Mouse (Mus musculus) hematopoietic stem cell, adult 5-6 weeks (primary cell): ENCODE data around the gene Ccdc138. TPM values are rescaled to one million over a fixed set of nuclear protein-coding genes. Genes with fewer than 3 reads are reported as not detected.
A peak's percentile ranks its signal among the peaks of the same experiment; 100 is the strongest.

ENCODE experiments used
- ATAC-seq, 2 experiments: fragments of 125-278 bp in 1 of 2; replicated peaks in 1 of 2; 2 replicates each; pipeline ENCODE4 v1.8.0; 2016 to 2017; ENCODE audit warnings: inconsistent platforms in 2 of 2, mild to moderate bottlenecking in 2 of 2, moderate number of reproducible peaks in 2 of 2, low read depth in 1 of 2, moderate TSS enrichment in 1 of 2; ENCODE audit not compliant: low FRiP score in 2 of 2, poor library complexity in 2 of 2, severe bottlenecking in 2 of 2, insufficient read depth in 1 of 2, low TSS enrichment in 1 of 2
- total RNA-seq: library from RNA; stranded (forward); fragments of 172-1452, 232-1000 nt; gene quantifications from 2 replicates; pipeline ENCODE4 v1.2.3, GENCODE M21; 2017

Ccdc138 gene
- total RNA-seq, 1 experiment from 2014 or later = 9.4 TPM

DNA sequence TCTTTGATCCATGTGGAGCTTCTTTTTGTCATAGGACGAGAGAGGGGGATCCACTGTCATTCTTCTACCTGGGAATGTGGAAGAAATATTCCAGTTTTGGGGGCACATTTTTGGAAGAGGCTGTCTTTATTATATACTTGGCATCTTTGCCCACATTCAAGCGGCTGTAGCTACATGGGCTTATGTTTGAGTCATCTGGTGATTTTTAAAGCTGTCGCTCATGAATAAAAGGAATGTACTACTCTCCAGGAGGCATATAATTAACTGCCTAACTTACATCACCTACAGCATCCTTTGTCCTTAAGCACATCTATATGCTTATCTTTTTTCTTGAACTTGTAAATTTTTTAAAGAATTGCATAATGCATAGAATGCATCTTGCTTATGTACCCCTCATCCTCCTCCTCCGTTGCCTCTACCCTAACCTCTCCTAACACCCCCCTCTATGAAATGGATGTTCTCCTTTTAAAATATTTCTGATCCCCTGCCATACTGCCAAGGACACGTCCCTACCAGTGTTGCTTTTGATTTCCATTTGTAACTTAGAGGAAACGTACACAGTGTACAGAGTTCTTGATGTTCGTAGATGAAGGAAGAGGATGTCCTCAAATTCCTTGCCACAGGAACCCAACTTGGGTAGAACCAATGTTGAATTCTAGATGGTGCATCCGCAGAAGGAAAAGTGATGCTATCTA, 57.1 kb downstream of the Ccdc138 start:
- no peak for ATAC-seq

DNA sequence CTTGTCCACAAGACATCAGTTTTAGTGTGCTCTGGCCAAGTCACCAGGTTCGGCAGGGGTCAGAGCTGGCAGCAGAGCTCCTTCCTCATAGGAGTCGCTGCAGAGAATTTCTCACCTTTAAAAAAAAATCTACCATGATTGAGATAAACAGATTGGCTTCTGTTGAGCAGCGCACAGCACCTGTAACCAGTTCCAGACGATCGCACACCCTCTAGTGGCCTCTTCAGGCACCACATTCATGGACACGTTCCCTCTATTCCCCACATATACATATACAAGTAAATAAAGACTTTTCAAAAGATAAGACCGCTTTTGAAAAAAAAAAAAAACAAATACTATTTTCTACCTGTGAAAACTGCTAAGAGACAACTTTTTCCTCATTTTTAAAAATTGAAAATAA, 61.4 kb downstream of the Ccdc138 start:
- peak; percentile 63 to 74; a peak in 3 of 4 replicates for ATAC-seq

- peak; percentile 68 to 84 for ATAC-seq
Observed at GRCm38 (mm10) chr10:58559901-58560300, 62.2 kb downstream of the Ccdc138 start.

- no peak for ATAC-seq
Observed at GRCm38 (mm10) chr10:58560521-58560920, 62.8 kb downstream of the Ccdc138 start.

DNA sequence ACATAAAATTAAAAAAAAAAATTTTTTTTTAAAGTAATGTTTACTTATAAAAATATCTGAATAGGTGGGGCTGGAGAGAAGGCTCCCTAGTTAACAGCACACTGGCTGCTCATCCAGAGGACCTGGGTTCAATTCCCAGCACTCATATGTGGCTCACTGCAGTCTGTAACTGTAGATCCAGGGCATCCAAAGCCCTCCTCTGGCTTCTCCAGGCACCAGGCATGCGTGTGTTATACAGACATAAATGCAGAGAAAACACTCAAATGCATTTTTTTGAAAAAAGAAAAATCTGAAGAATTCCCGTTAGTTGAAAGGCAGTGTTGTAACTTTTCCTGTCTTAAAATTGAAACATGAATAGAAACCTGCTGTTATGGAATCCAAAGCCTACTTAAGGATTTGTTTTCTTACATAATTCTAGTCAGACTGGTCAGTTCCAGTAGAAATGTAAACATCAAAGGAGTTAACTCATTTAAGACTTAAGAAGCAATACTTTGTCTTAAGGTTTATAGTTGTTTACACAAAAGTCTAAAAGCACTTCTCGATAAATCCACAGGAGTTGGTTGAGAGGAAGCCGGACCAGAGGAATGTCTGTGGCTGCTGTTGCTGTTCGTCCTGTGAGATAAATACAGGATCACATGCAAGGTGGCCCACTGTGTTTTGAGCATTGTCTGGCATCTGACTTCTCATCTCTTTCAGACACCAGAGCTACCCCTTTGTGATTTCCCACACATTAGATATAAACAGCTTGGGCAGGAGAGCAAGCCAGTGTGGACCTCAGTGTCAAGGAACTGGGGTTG, 87.9 kb downstream of the Ccdc138 start:
- ATAC-seq = no peak

- no peak for ATAC-seq
Observed at GRCm38 (mm10) chr10:58594486-58594885, 96.7 kb downstream of the Ccdc138 start.

- no peak for ATAC-seq
Observed at GRCm38 (mm10) chr10:58595197-58595596, 97.4 kb downstream of the Ccdc138 start.

DNA sequence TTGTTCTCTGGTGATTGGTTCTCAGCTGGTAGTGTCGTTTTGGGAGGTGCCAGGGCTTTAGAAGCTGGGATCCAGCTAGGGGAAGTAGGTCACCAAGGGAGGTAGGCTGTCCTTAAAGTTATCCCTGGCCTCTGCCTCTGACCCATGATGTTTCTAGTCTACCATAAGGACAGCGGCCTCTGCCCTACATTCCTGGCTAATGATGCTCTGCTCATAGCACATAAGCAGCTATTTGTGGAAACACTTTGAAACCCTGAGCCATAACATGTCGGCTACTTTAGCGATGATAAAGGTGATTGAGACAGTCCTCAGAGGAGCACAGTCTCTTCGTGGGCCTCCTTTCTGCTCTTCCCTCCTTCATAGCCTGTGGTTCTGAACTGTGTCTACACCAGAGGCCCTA, 98.1 kb downstream of the Ccdc138 start:
- no peak for ATAC-seq

DNA sequence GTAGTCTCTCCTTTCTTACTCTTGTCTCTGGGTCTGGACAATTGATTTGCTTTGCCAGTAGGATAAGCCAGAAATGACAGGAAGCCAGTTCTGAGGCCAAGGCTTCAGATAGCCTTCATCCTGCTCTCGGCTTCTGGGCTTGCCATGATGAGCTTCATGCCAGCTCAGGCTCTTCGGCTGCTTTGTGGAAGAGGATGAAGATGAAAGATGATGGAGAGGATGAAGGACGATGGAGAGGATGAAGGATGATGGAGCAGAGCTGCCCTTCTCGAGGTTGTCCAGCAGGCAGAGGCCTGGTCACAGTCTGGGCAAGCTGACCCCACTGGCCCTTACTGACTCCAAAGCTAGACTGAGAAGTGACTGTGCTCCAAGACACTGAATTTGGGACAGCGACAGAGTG, 102.4 kb downstream of the Ccdc138 start:
- no peak for ATAC-seq

DNA sequence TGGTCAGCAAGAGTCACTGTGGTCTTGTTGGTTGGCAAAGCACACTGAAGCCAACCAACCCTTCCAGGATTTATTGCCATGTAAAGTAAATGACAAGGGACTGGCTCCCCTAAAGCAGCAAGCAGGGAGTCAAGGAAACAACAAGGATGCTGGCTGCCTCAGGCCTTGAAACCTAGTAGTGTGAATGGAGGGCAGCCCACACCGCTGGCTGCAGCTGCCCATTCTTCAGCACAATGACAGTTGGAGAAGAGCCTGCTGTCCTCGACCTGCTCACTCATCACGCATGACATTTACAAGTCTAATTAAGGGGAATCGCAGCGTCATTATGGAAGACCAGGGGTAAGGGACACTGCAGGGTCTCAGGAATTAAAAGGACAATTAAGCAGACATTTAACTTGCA, 103.2 kb downstream of the Ccdc138 start:
- no peak for ATAC-seq

GRCm38 (mm10) chr10:58601431-58601901, 103.7 kb downstream of the Ccdc138 start:
- ATAC-seq = no peak

DNA sequence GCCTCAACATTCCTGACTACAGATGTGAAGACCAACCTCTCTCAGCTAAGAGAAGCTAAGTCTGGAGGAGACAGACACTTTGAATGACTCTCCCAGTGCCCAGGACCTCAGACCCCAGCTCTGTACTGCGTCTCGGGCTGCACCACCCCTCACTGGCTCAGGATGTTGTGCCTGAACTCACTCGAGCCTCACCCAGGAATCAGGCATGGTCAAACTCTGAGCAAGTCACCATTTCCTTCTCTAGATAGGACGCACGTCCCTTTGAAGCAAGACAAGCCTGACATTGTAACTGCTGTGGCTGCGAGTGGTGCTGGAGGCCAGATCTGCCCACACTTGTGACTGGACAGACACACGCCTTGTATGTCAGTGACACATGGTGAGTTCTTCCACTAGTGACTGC, 104.2 kb downstream of the Ccdc138 start:
- no peak for ATAC-seq

GRCm38 (mm10) chr10:58604779-58605178, 107.0 kb downstream of the Ccdc138 start:
- no peak for ATAC-seq

DNA sequence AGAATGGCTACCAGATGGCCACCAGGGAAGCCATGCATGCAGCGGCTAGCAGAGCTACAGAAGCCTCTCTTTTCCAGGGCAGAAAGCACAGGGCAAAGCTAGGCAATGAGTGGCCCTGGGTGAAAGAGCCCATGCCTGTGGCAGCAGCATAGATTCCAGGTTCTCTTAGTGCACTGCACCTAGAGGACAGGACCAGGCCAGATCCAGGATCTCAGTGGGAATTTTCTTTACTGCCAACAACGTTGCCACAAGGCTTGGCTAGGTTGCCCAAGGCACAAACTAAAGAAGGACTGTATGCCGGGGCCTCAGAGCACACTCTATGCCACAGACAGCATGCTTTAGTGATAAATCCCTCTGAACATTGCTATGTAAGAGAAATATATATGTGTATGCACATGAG, 108.6 kb downstream of the Ccdc138 start:
- no peak for ATAC-seq

- no peak for ATAC-seq
Observed at GRCm38 (mm10) chr10:58608858-58609257, 111.1 kb downstream of the Ccdc138 start.

DNA sequence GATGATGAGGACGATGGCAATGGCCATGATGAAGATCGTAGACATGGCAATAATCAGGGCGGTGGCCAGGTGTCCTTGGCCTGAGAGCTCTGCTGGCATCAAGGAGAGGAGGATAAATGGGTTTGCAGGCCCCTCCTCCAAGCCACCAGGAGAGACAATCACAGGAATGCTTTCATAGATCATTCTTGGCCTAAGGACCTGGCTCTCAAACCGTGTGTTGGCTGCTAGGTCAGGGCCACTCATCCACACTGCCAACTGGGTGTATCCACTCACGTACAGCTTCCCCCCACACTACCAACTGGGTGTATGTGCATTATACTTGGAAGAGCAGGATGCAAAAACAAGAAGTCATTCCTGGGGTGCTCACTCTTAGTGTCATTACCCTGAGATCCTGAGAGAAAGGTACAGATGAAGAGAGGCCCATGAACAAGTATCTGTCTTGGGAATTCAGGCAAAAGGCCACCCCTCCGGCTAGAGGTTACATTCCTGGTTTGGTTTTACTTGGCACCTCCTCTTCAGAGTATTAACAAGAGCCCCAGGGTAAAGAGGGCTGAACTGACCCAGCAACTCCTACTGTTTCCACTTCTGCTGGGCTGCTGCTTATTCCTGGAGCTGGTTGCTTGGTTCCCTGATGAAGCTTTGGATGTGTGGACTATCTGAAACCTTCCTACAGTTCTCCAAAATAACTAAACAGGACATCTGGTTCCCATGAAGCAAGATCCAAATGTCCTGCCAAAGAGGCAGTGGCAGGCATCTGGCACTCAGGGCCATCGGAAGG, 112.9 kb downstream of the Ccdc138 start:
- no peak for ATAC-seq

DNA sequence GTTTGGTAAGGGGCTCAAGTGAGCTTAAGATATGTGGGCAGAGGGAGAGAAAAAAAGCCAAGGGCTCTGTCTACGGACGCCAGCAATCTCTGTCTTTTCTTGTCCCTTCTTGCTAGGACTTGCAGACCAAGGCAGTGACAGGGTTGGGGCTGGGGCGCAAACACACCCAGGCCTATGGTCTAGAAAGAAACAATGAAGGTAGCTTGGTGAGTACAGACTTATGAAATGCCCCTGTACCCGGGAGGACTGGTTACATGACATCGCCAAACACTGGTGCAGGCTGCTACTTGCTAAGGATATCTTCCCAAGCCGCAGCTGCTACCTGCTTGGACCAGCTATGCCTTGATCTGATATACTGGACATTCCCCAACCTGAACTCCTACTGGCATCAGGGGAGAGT, 116.9 kb downstream of the Ccdc138 start:
- ATAC-seq = no peak

GRCm38 (mm10) chr10:58616565-58616964, 118.8 kb downstream of the Ccdc138 start:
- no peak for ATAC-seq
